ENCODE assay signal across 28 mouse cellular contexts in genomic region chr6:7814146-7814545, GRCm38 (mm10). TPM values are rescaled to one million over a fixed set of nuclear protein-coding genes. Genes with fewer than 3 reads are reported as not detected.
A peak's percentile ranks its signal among the peaks of the same experiment; 100 is the strongest.
DNase-seq lines count a peak whose midpoint lies in the region; ATAC-seq lines count a peak whose summit lies in the region.
"Had no signal": no experiment of that assay in that cellular context is flagged by ENCODE, and none has a peak within 500 bp of the region (broad histone marks: within the 10 kb centered on the region; RNA-seq: fewer than 3 reads in every experiment).

No protein-coding gene starts in this region.

- no peaks in the 10 kb centered on the region for H3K9me3 ChIP-seq in liver, embryonic 12.5 days (replicated peaks)
- no peaks in the 10 kb centered on the region for H3K9me3 ChIP-seq in megakaryocyte, embryonic 14.5 days
- H3K9me3 ChIP-seq in hindbrain, embryonic 14.5 days (ENCODE audit: control insufficient read depth, low read length): no peaks in the 10 kb centered on the region
- H3K9me3 ChIP-seq: embryonic facial prominence, embryonic 13.5 days; embryonic facial prominence, embryonic 15.5 days; forebrain, embryonic 10.5 days; forebrain, embryonic 12.5 days; G1E had no signal

- no peak for DNase-seq in liver
- no peak for DNase-seq in hindbrain, embryonic 14.5 days (ENCODE audit: low spot score)
- DNase-seq: adrenal gland, adult 8-10 months; adrenal gland, postnatal 14 days; adrenal gland, postnatal 36 days; B cell, adult 2 months; cerebellum, adult 11-12 months; cerebellum, adult 2 months; cerebellum, adult 9-10 months; cerebellum, postnatal 10 days; cerebellum, postnatal 25 days; embryo, embryonic 11 days had no signal

- H3K4me3 ChIP-seq in liver, embryonic 12.5 days: no peak overlapping the region
- H3K4me3 ChIP-seq in megakaryocyte, embryonic 14.5 days (replicated peaks): peak overlapping the region; percentile 82
- no peak overlapping the region for H3K4me3 ChIP-seq in hindbrain, embryonic 14.5 days (replicated peaks; ENCODE audit: low read length)
- H3K4me3 ChIP-seq: embryonic facial prominence, embryonic 13.5 days; embryonic facial prominence, embryonic 15.5 days; erythroblast, embryonic 14.5 days; forebrain, embryonic 10.5 days; forebrain, embryonic 12.5 days had no signal

- no peaks in the 10 kb centered on the region for H3K36me3 ChIP-seq in liver, embryonic 12.5 days
- no peaks in the 10 kb centered on the region for H3K36me3 ChIP-seq in megakaryocyte, embryonic 14.5 days (replicated peaks; ENCODE audit: low read length)
- no peaks in the 10 kb centered on the region for H3K36me3 ChIP-seq in hindbrain, embryonic 14.5 days (replicated peaks; ENCODE audit: control insufficient read depth, insufficient read depth)
- H3K36me3 ChIP-seq: embryonic facial prominence, embryonic 13.5 days; embryonic facial prominence, embryonic 15.5 days; forebrain, embryonic 10.5 days; forebrain, embryonic 12.5 days; G1E had no signal

- WGBS in liver, embryonic 12.5 days (ENCODE audit: insufficient replicate concordance): 12% methylated on average over 2 of the region's 2 CpGs
- WGBS in hindbrain, embryonic 14.5 days: 52% methylated on average over 2 of the region's 2 CpGs

- H3K27me3 ChIP-seq in liver, embryonic 12.5 days (replicated peaks): no peaks in the 10 kb centered on the region
- no peaks in the 10 kb centered on the region for H3K27me3 ChIP-seq in megakaryocyte, embryonic 14.5 days (replicated peaks)
- H3K27me3 ChIP-seq in hindbrain, embryonic 14.5 days (ENCODE audit: control insufficient read depth, insufficient read depth, low read length): no peaks in the 10 kb centered on the region
- H3K27me3 ChIP-seq: CH12.LX; embryonic facial prominence, embryonic 13.5 days; embryonic facial prominence, embryonic 15.5 days; forebrain, embryonic 12.5 days had no signal

- H3K4me2 ChIP-seq in liver, embryonic 12.5 days: no peak overlapping the region
- no peak overlapping the region for H3K4me2 ChIP-seq in hindbrain, embryonic 14.5 days (replicated peaks)
- H3K4me2 ChIP-seq: embryonic facial prominence, embryonic 13.5 days; embryonic facial prominence, embryonic 15.5 days; forebrain, embryonic 12.5 days had no signal

- peaks cover 10% of the 10 kb centered on the region for H3K4me1 ChIP-seq in liver, embryonic 12.5 days
- H3K4me1 ChIP-seq in megakaryocyte, embryonic 14.5 days: peaks cover 60% of the 10 kb centered on the region
- no peaks in the 10 kb centered on the region for H3K4me1 ChIP-seq in hindbrain, embryonic 14.5 days (replicated peaks; ENCODE audit: control insufficient read depth, insufficient read depth, low read length)
- H3K4me1 ChIP-seq: embryonic facial prominence, embryonic 13.5 days; embryonic facial prominence, embryonic 15.5 days; forebrain, embryonic 10.5 days; forebrain, embryonic 12.5 days had no signal

- ATAC-seq in liver, embryonic 12.5 days: peak; percentile 47; the same call in 1 of the 2 replicates
- ATAC-seq in megakaryocyte, adult 5-6 weeks (ENCODE audit: poor library complexity, severe bottlenecking): no peak
- ATAC-seq in megakaryocyte-erythroid progenitor cell, adult 5-6 weeks (replicated peaks; ENCODE audit: low FRiP score, low TSS enrichment, poor library complexity, severe bottlenecking): 0 out of 2 replicates have a peak, but pooled peaks have one; percentile 57
- no peak for ATAC-seq in hindbrain, embryonic 14.5 days (ENCODE audit: low FRiP score)
- ATAC-seq: activated CD4-positive, CD25-positive, alpha-beta regulatory T cell, adult 4 months; CD4-positive, CD25-positive, alpha-beta regulatory T cell, adult 4 months; forebrain, embryonic 14.5 days; forebrain, embryonic 16.5 days; Patski had no signal

- no peak overlapping the region for H3K9ac ChIP-seq in liver, embryonic 12.5 days
- no peak overlapping the region for H3K9ac ChIP-seq in hindbrain, embryonic 14.5 days
- H3K9ac ChIP-seq: embryonic facial prominence, embryonic 13.5 days; embryonic facial prominence, embryonic 15.5 days; forebrain, embryonic 12.5 days had no signal

- H3K27ac ChIP-seq in liver, embryonic 12.5 days: no peak overlapping the region
- no peak overlapping the region for H3K27ac ChIP-seq in hindbrain, embryonic 14.5 days
- H3K27ac ChIP-seq: embryonic facial prominence, embryonic 13.5 days; embryonic facial prominence, embryonic 15.5 days; forebrain, embryonic 10.5 days; forebrain, embryonic 12.5 days had no signal

RNA-seq across cellular contexts. Expression of gene C1galt1, which starts 30.5 kb away (rescaled TPM):
- 5.9 and 6.3 TPM in 2 replicates for polyA plus RNA-seq in liver, embryonic 12.5 days (2016; fragmentation: Nextera tagmentation; extraction: Ambion mirVana)
- 1.5 and 1.9 TPM in 2 replicates for polyA plus RNA-seq in megakaryocyte, embryonic 14.5 days (2012; ENCODE audit: insufficient read depth, low replicate concordance)
- 31.7 and 35.6 TPM in 2 replicates for total RNA-seq in megakaryocyte, adult 5-6 weeks (2015)
- 19.5 and 26.2 TPM in 2 replicates for total RNA-seq in megakaryocyte, adult 5-6 weeks (2017)
- 50.1 and 56.5 TPM in 2 replicates for total RNA-seq in megakaryocyte-erythroid progenitor cell, adult 5-6 weeks (2014; fragmentation: Nextera tagmentation)
- total RNA-seq in megakaryocyte-erythroid progenitor cell, adult 5-6 weeks (2017): 51.2 and 57.4 TPM in 2 replicates
- polyA plus RNA-seq in hindbrain, embryonic 14.5 days (2014; fragmentation: Nextera tagmentation; extraction: Ambion mirVana): 3.5 and 3.7 TPM in 2 replicates

Comparison
In these comparisons a context has a peak if more than half of its experiments do, and no peak if none do; other contexts are left out.
1. ATAC-seq: peak in liver, embryonic 12.5 days (single experiment) and megakaryocyte-erythroid progenitor cell, adult 5-6 weeks (single experiment); none in megakaryocyte, adult 5-6 weeks (single experiment) and hindbrain, embryonic 14.5 days (single experiment).